Mouse (Mus musculus) olfactory bulb, adult 2 months (tissue): Measurements from ENCODE around the gene Ccdc167.

ENCODE experiments used
- CTCF ChIP-seq: fragments of 200-500 bp; IDR thresholded peaks from 2 replicates; pipeline ENCODE4 v1.5.1; 2012; ENCODE audit warnings: low read depth, mild to moderate bottlenecking, low read length, moderate library complexity; ENCODE audit not compliant: insufficient read depth
- POLR2A ChIP-seq: fragments of 200-500 bp; IDR thresholded peaks from 2 replicates; pipeline ENCODE4 v1.6.1; 2012; ENCODE audit warnings: mild to moderate bottlenecking, low read depth, low read length, moderate library complexity; ENCODE audit not compliant: insufficient read depth

- no peak for TF ChIP-seq POLR2A
- no peak for TF ChIP-seq CTCF
These were observed 19.9 kb downstream of the Ccdc167 start for GRCm38 (mm10) chr17:29696940-29697339.
